Mouse (Mus musculus) bone marrow macrophage, adult 2 months (primary cell): ENCODE results near the gene Lmna.

Experiments used
- CTCF ChIP-seq: IDR thresholded peaks from 2 replicates; pipeline ENCODE4 v1.5.1; 2012; ENCODE audit warnings: low read depth, mild to moderate bottlenecking, low read length, moderate library complexity
- POLR2A ChIP-seq: IDR thresholded peaks from 2 replicates; pipeline ENCODE4 v1.6.1; 2012; ENCODE audit warnings: mild to moderate bottlenecking, low read depth, low read length, borderline replicate concordance

DNA sequence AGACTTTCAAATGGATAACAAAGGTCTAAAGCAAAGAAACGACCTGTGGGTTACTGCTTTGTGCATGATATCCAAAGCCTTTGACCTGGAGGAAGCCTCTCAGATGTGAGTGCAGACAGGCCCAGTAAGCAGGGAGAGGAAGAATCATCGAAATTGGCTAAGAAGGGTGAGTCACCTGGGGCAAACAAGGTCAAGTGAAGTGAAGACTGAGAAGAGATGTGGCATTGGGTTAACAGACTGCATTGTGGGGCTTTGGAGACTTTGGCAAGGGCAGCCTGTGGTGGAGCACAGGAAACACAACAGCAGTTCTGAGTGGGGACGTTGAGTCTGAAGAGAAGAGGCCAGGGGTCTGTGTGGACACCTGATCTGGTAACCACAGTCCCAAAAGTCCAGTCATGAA is 45.3 kb downstream of the Lmna start:
- TF ChIP-seq POLR2A (no peak), CTCF (no peak)
